Mouse (Mus musculus) skeletal muscle tissue, adult 2 months (tissue): ENCODE measurements around the gene Gm10251.
"Not testable (repeated sequence)": the region's sequence is repeated elsewhere in the genome, so short reads cannot be mapped to it uniquely, and the experiment has no call there.

ENCODE experiments used
- DNase-seq: peaks from one replicate; pipeline ENCODE4 v3.0.0-alpha.2; 2012; ENCODE audit warnings: low read depth, low spot score

The Gm10251 gene

DNA sequence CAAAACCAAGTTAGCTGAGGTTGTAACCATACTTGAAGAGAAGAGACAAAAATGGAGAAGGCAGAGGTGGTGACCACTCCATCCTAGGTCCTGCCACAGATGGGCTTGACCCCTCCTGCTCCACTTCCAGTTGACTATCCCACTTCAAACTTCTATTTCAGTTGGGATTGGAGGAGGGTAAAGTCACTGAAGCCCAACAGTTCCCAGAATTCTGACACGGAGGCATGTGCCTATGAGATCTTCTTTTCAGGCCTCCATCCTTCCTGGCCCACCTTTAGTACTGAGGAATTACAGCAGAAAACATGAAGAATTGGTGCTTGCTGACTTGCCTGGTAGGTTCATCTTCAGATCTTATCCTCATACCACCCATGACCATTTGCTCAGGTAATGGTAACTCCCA, at the start of gene Gm10251:
Gm10251 (minus strand) TSS at position 101 of the 400 bp plus-strand sequence.
- DNase-seq = not testable (repeated sequence)

DNA sequence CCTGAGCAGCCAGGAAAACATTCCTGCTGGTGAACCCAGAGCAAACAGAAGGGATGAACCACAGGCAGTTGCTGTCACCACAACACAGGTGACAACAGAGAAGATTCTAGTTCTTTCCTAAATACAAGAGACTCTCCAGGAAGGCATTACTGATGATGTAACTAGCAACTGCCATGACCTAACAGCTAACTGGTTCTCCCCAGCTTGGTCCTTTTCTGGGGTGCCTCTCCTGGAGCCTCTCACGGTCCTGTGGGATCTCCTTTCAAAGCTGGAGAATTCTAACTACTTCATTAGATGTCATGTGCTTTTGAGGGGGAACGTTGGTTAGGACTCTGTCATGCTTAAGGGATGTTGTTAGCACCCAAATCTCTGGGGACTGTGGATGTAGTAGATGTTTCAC, 36.2 kb upstream of the Gm10251 start, which contains the start of gene Gm8050:
Gm8050 (minus strand) TSS at position 101 of the 400 bp plus-strand sequence.
- not testable (repeated sequence) for DNase-seq

DNA sequence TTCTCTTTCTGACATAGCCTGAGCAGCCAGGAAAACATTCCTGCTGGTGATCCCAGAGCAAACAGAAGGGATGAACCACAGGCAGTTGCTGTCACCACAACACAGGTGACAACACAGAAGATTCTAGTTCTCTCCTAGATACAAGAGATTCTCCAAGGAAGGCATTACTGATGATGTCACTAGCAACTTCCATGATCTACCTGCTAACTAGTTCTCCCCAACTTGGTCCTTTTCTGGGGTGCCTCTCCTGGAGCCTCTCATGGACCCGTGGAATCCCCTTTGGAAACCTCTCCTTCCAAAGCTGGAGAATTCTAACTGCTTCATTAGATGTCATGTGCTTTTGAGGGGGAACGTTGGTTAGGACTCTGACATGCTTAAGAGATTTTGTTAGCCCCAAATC, 61.7 kb downstream of the Gm10251 start, which contains the start of gene Gm3460:
Gm3460 (minus strand) TSS at position 101 of the 400 bp plus-strand sequence.
- not testable (repeated sequence) for DNase-seq

DNA sequence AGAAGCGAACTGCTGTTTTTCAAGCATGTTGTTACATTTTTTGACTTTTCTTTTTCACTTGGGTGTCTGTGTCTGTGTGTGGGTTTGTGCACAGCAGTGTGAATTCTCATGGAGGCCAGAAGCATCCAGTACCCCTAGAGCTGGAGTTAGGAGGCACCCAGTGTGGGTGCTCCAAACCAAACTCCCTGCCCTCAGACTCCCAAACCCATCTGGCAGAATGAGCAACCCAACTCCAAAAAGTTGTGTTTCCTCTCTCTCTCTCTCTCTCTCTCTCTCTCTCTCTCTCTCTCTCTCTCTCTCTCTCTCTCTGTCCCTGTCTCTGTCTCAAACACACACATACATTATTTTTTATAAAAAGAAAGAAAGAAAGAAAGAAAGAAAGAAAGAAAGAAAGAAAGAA, 77.5 kb downstream of the Gm10251 start:
- not testable (repeated sequence) for DNase-seq

DNA sequence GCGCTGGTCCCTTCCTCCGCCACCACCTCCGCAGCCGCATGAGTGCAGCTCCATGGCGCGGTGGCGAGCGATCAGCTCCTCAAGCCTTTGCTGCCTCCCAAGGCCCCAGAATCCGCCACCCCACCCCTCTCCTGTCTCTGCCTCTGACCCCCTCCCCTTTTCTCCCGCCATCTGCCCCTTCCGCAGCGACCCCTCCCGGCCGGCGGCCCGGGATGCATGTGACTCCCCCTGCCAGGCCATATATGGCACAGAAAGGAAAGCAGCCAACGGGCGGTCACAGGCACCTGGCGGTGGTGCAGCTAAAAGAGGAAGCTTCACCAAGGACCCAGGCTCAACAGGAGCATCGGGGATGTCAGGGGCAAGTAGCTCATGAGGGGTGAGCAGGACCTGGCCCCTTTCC, 79.0 kb downstream of the Gm10251 start:
- not testable (repeated sequence) for DNase-seq

DNA sequence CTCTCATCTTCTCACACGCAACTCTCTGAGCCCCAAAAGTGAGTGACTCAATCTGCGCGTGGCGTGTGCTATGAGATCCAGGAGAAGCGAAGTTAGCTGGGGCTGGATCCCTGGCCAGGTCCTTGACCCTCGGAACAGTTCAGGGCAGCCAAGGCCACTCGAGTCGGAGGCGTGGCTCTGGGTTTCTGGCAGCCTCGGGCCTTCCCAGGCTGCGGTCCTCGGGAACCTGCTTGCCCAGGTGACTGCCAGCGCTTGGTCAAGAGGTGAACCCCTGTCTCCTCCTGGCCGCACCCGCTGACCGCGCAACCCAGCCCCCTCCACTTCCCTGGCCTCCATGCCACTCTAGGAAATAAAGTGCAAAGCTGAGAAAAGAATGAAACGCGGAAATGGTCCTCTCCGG, 79.4 kb downstream of the Gm10251 start:
- not testable (repeated sequence) for DNase-seq

DNA sequence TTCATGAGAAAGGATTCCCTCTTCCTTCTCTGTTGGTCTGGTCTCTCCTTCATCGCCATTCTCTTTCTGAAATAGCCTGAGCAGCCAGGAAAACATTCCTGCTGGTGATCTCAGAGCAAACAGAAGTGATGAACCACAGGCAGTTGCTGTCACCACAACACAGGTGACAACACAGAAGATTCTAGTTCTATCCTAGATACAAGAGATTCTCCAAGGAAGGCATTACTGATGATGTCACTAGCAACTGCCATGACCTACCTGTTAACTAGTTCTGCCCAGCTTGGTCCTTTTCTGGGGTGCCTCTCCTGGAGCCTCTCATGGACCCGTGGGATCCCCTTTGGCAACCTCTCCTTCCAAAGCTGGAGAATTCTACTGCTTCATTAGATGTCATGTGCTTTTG, 93.5 kb downstream of the Gm10251 start, which contains the start of gene Gm3629:
Gm3629 (minus strand) TSS at position 101 of the 400 bp plus-strand sequence.
- DNase-seq = not testable (repeated sequence)
